Mouse (Mus musculus): Measurements from ENCODE around the gene Exoc7. TPM values are rescaled to one million over a fixed set of nuclear protein-coding genes. Genes with fewer than 3 reads are reported as not detected.

Exoc7 gene
- polyA plus RNA-seq (2012; rRNA removed), result 8.0 and 8.8 TPM in 2 replicates

DNA sequence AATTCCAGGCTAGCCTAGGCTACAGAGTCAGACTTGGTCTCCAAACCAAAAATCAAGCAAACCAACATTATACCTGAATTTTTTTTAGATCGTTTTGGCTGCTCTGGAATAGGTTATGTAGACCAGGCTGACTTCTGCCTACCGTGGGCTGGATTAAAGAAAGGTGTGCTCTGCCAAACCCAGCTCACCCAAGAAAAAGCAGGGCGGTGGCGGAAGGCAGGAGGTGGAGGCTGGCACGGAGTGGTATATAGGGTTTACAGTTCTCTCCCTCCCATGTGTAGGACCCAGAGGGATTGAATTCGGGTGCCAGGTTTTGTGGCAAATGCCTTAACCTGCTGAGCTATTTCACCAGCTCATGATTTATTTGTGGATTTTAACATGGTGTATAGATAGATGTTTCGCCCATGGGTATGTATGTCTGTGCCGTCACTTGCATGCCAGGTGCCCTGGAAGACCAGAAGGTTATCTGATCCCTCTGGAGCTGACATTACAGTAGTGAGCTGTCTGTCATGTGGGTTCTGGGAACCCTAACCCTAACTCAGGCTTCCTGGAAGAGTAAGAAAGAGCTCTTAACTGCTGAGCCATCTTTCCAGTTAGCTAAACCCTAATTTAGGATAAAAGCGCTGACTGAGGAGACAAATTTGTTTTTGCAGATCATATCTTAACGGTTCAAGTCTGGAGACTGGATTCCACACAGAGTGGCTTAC, at the start of gene Exoc7:
Gene Exoc7, minus strand, starts transcription at position 215 of the 707 bp plus-strand sequence.

DNA sequence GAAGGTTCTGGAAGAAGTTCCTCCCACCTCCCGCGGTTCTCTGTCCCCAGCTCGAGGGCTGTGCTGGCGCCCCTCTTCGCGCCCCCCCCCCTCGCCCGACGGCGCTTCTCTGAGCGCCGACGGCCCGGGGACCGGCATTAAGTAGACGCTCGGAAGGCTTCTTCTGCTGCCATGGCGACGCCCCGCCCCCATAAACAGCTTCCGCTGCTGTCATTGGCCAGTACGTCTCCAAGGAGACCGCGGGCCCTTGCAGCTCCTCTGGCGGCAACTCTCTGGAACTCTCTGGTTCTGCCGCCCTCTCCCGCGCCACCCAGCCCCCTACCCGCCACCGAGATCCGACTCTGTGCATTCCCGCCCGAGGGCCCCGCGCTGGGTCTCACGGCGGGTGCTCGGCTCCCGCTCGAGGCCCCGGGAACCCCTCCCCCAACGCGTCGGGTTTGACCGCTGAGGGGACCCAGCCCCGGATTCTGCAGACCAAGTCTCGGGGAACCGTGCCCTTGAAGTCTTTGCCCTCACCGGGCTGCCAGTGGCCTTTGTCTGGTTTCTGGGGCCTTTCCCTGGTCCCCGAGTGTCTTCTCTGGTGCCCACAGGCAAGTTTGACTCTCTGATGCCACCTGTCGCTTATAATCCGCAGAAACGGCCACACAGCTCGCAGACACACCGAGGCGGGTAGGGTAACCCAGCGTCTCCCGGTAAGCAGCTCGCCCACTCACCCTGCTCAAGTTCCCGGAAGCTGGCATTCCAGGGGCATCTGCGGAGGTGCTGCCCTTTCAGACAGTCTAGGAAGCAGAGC, 28.4 kb upstream of the Exoc7 start, which contains the start of gene Foxj1:
Gene Foxj1, minus strand, starts transcription at position 156 of the 793 bp plus-strand sequence.

DNA sequence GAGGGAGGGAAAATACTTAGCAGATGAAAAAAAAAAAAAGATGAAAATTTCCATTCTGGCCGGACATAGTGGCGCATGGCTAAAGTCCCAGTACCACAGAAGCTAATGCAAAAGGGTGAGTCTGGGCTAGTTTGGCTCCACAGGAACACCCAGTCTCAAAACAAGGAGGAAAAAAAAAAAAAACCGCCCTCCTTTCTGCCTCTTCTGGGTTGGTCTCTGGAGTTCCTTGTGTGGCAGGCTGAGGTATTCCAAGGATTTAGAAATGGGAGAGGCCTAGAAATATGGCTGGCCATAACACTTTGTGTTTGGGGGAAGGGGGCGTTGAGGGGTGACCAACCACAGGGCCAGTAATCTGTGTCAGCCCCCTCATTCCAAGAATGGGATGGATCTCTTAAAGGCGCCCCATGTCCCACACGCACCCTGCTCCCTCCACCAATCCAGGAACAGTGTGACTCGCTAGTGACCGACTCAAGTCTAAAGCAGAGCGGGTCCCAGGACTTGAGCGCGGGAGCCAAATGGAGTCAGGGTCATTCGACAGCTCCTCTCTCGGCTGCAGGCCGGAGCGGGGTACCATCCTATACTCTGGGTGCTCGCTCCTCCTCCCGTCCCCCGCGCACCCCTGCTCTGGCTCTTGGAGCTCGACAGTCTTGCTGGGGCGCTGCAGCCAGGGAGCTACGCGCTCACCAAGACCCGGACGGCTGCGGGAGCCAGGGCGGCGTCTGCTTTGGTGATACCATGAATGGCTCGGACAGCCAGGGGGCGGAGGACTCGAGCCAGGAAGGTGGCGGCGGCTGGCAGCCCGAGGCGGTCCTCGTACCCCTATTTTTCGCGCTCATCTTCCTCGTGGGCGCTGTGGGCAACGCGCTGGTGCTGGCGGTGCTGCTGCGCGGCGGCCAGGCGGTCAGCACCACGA, 26.0 kb downstream of the Exoc7 start, which contains the start of gene Galr2:
Gene Galr2, plus strand, starts transcription at position 189 of the 913 bp plus-strand sequence.

DNA sequence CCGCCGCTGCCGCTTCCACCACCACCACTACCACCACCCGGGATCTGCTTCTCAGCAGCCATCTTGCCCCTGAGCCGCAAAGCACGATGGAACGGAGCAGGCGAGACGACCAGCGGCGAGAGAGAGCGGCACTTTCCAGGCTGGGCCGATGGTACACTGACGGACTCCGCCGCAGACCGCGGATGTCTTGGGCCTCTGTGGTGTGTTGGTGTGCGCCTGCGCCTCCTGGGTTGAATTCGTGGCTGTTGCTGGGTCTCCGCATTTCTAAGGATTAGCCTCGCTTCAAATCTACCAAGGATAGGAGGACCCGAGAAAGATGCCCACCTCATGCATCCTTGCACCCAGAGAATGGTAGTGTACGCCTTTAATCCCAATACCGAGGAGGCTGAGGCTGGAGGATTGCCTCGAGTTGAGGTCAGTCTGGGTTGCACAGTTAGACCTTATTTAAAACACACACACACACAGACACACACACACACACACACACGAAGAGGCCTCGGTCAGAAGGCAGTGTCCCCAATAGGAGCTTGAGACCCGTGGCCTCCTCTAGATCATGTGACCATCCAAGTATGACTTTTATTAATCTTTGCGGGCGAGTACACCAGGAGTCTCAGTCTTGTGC, 32.9 kb downstream of the Exoc7 start, which contains the start of gene Srp68:
Gene Srp68, minus strand, starts transcription at position 173 of the 622 bp plus-strand sequence.

Other genes with a start within 250 kb of the Exoc7 start
- 17.2 and 18.8 TPM in 2 replicates for gene Unc13d, start 229.3 kb downstream of the Exoc7 start, polyA plus RNA-seq (2012; rRNA removed)
- 40.4 and 47.0 TPM in 2 replicates for gene Wbp2, start 220.2 kb downstream of the Exoc7 start, polyA plus RNA-seq (2012; rRNA removed)
- 1.9 TPM in 2 replicates for gene Trim47, start 180.0 kb downstream of the Exoc7 start, polyA plus RNA-seq (2012; rRNA removed)
- gene Trim65, start 176.1 kb downstream of the Exoc7 start, polyA plus RNA-seq (2012; rRNA removed), result 1.2 and 1.4 TPM in 2 replicates
- 14.7 and 19.3 TPM in 2 replicates for gene Mrpl38, start 168.4 kb downstream of the Exoc7 start, polyA plus RNA-seq (2012; rRNA removed)
- 8.4 and 9.4 TPM in 2 replicates for gene Fbf1, start 139.1 kb downstream of the Exoc7 start, polyA plus RNA-seq (2012; rRNA removed)
- 17.4 and 21.2 TPM in 2 replicates for gene Ten1, start 108.4 kb downstream of the Exoc7 start, polyA plus RNA-seq (2012; rRNA removed)
- gene Acox1, start 108.2 kb downstream of the Exoc7 start, polyA plus RNA-seq (2012; rRNA removed), result 13.8 and 15.6 TPM in 2 replicates
- gene Evpl, start 69.2 kb downstream of the Exoc7 start, polyA plus RNA-seq (2012; rRNA removed), result 0.07 and 0.28 TPM in 2 replicates
- 35.5 and 39.0 TPM in 2 replicates for gene Srp68, start 33.0 kb downstream of the Exoc7 start, polyA plus RNA-seq (2012; rRNA removed)
- 0.01 TPM in 1 of 2 replicates, not detected in the other for gene Galr2, start 26.3 kb downstream of the Exoc7 start, polyA plus RNA-seq (2012; rRNA removed)
- gene Foxj1, start 28.2 kb upstream of the Exoc7 start, polyA plus RNA-seq (2012; rRNA removed), result 0.94 and 1.0 TPM in 2 replicates
- 0.58 and 0.62 TPM in 2 replicates for gene Rnf157, start 105.8 kb upstream of the Exoc7 start, polyA plus RNA-seq (2012; rRNA removed)
- 57.3 and 67.7 TPM in 2 replicates for gene Ubald2, start 126.9 kb upstream of the Exoc7 start, polyA plus RNA-seq (2012; rRNA removed)
- not detected in 2 replicates for gene Qrich2, start 159.0 kb upstream of the Exoc7 start, polyA plus RNA-seq (2012; rRNA removed)
- 17.9 and 25.5 TPM in 2 replicates for gene Prpsap1, start 187.0 kb upstream of the Exoc7 start, polyA plus RNA-seq (2012; rRNA removed)
- gene Sphk1, start 223.7 kb upstream of the Exoc7 start, polyA plus RNA-seq (2012; rRNA removed), result 21.8 and 21.9 TPM in 2 replicates

Measured in liver, embryonic 14 days (tissue).